Mouse (Mus musculus): Measurements from ENCODE around the gene Taok3.

- TF ChIP-seq POLR2A (IDR thresholded peaks at IDR 0.05; ENCODE audit: control insufficient read depth, low read depth, low read length) (no peak), CTCF (IDR thresholded peaks at IDR 0.05; ENCODE audit: control insufficient read depth, insufficient read depth, insufficient replicate concordance, low read depth, low read length) (no peak)
Observed at GRCm38 (mm10) chr5:117150068-117150467, 30.1 kb downstream of the Taok3 start.
